Mouse (Mus musculus) thymus, adult 2 months (tissue): ENCODE data around the gene Atrnl1.

Experiments used
- CTCF ChIP-seq: fragments of 200-500 bp; IDR thresholded peaks from 2 replicates; pipeline ENCODE4 v1.5.1; 2012; ENCODE audit warnings: mild to moderate bottlenecking, control low read depth, low read length, moderate library complexity, borderline replicate concordance; ENCODE audit not compliant: control insufficient read depth, poor library complexity, insufficient read depth; ENCODE audit errors: extremely low read depth
- POLR2A ChIP-seq: fragments of 200-500 bp; IDR thresholded peaks from 2 replicates; pipeline ENCODE4 v1.6.1; 2012; ENCODE audit warnings: mild to moderate bottlenecking, low read length, control low read depth, moderate library complexity; ENCODE audit not compliant: control insufficient read depth, poor library complexity, insufficient read depth; ENCODE audit errors: extremely low read depth

- TF ChIP-seq CTCF, result no peak
- TF ChIP-seq POLR2A, result no peak
These were observed 450.1 kb downstream of the Atrnl1 start for GRCm38 (mm10) chr19:58060854-58061358.
